Mouse (Mus musculus) frontal cortex, postnatal 25 days (tissue): ENCODE measurements around the gene Lrtm2.

ENCODE experiments used
- DNase-seq, 2 experiments: peaks; one replicate each; pipeline ENCODE4 v3.0.0; 2022; ENCODE audit warnings: low spot score in 2 of 2

Gene Lrtm2

GRCm38 (mm10) chr6:119336124-119336523, 5.6 kb upstream of the Lrtm2 start:
- DNase-seq: no peak

DNA sequence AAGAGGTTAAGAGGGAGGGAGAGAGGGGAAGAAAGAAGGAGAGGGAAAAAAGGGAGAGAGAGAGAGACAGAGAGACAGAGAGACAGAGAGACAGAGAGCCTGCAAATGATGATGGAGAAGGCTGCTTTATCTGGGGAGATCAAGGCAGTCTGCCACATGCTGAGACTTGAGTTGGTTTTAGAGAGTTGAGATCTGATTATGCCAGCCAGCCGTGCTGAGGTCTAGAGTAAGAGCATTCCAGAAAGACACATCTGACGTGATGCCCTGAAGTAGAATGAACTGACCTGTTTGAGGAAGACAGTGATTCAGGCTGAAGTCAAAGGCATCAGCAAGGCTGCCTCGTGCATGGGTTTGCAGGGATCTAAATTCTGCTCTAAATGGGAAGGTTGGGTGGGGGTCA, 3.3 kb upstream of the Lrtm2 start:
- DNase-seq: no peak

DNA sequence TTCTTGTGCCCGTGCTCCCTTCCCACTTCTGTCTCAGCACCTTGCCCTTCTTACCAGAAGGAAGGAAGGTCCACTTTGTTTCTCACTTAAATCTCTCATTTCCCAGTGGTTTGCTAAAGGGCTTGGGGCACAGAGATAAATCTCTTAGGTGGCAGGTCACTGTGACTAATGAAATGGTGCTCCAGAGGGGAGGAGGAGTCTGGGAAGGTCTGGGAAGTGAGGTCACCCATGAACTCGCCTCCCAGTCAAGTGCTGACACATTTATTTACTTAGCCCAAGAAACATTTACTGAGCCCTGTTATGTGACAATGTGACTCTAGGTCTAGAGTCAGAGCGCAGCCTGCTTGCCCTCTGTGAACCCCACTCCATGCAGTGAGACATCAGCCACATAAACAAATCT, 2.6 kb upstream of the Lrtm2 start:
- no peak for DNase-seq

DNA sequence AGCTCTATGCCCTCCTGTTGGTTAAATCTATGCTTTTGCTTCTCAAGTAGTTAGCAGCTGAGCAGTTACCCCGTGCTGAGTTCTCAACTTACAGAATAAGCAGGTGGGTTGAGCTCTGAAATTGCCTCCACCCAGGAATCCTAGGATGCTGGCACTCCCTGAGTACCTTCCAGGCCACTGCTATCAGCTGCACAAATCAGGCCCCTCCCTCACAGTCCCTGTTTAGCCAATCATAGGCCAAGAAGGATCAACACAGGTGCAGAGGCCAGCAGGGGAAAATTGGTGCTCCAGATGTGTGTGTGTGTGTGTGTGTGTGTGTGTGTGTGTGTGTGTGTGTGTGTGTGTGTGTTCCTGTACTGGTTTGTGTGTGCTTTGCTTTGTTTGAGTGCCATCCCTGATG, 1.5 kb upstream of the Lrtm2 start:
- DNase-seq: no peak

DNA sequence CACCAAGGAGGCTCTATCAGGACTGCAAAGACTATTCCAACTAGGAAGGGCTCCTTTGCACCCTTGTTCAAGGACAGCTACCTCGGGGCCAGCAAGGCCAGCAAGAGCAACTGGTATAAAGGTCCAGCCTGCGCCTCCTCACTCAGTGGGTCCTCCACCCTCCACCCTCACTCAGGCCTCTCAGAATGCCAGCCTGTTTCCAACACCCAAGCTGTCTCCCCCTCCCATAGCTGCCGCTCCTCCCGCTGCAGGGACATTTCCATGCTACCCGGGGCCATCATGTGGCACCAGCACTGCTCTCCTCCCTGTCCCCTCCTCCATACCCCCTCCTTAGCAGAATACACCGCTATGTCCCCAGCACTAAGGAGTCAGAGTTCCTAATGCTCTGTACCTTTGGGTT, 630 bp downstream of the Lrtm2 start:
- DNase-seq: no peak

DNA sequence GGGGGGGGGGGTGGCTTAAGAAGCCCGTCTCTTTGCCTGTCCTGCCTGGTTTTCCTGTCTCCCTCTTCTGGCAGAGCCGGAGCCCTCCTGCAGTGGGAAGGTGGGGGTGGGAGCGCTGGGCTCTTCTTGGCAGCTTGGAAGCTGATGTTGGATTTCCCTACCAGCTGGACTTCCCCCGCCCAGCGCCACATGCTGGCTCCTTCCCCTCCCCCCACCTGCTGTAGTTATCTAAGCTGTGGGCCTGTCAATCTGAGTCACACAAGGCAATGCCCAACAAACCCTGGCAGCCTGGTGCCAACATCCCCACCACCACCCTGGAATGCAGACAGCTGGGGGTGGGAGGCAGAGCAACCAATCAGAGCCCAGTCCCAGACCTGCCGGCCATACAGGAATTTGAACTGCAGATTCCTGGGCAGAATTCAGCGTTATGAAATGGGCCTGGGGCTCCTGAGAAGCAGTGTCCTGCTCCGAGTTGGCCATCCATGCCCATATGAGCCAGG, 1.3 kb downstream of the Lrtm2 start:
- peak; percentile 55 to 78 for DNase-seq

- no peak for DNase-seq
Observed at GRCm38 (mm10) chr6:119328521-119329115, 1.9 kb downstream of the Lrtm2 start.

DNA sequence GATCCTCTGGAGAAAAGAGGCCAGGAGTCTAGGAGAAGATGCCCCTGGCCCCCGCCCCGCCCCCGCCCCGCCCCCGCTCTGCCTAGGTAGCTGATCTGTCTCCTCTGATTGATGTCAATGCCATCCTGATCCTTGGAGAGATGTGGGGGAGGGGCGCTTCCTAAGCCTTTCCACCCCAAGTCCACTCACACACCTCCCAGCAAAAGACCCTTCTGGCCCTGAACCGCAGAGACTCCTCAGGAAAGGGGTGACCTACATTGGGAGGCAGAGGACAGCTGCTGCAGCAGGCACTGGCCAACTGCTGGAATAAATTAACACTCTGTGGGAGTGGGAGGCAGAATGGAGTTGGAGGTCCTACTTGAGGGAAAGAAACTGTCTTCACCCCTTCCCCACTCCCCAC, 4.0 kb downstream of the Lrtm2 start:
- DNase-seq: no peak

GRCm38 (mm10) chr6:119325978-119326377, 4.6 kb downstream of the Lrtm2 start:
- no peak for DNase-seq

- no peak for DNase-seq
Observed at GRCm38 (mm10) chr6:119324776-119325175, 5.8 kb downstream of the Lrtm2 start.

DNA sequence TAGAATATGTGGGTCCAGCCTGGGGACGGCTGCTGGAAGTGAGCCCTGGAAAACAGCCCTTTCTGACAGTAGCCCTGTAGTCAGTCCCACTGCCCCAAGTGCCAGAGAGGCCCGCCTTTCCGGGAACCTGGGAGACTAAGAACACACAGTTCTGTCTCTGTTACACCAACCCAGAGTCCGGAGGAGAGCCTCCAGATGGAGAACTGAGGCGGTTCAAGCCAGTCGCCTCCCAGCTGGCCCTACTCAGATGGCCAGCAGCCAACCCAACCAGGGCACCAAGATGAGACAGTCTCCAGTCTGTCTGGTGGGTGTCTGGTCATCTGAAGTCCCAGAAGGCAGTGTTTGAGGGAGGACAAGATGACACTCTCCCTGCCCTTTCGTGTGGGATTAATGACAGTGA, 8.8 kb downstream of the Lrtm2 start:
- no peak for DNase-seq

GRCm38 (mm10) chr6:119320481-119320880, 10.1 kb downstream of the Lrtm2 start:
- no peak for DNase-seq

DNA sequence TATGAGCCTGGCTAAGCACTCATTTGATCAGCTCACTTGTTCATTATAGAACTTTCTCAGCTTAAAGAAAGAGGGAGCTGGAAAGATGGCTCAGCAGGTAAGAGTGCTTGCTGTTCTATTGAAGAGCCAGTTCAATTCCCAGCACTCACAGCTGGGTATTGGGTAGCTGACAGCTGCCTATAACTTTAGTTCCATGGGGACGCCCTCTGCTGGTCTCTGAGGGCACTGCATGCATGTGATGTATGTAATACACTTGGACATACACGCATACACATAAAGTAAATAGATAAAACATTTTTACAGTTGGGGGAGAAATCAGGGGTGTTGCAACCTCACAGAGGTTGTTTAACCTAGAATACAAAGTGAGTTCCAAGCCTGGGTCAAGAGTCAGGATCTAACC, 11.2 kb downstream of the Lrtm2 start:
- no peak for DNase-seq

GRCm38 (mm10) chr6:119318732-119319131, 11.8 kb downstream of the Lrtm2 start:
- DNase-seq: no peak

DNA sequence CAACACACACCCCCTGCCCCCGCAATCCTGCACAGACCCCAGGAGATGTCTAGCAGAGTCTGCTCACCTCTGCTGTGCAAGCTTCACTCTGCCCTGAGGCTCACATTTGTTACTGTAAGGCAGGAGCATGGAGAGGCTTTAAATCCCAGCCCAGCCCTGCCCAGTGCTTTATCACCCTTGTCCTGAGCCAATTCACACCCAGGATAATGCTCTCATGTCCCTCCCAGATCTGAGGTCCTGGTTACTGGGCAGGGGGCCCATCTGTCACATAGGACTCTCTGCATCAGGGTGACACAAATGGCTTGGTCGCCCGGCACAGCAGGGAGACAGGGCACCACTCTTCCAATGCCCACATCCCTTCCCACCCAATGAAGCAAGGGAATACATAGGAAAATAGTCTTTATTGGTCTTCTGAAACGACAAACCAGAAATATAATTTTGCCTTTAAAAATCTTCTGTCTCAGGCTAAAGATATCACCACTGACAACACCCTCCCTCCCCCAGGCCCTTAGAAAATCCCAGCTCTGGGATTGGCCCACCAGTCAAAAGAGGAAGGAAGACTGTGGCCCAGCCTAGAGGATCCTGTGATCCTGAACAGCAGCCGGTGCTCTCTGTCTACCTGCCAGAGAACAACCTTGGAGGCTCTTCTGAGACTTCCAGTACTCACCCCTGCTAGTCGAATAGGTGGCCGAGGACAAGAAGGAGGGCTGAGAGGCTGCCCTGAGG, 15.7 kb downstream of the Lrtm2 start:
- DNase-seq: no peak

- DNase-seq: peak in 1 of 2 experiments; percentile 18
Observed at GRCm38 (mm10) chr6:119313588-119314375, 16.8 kb downstream of the Lrtm2 start.

DNA sequence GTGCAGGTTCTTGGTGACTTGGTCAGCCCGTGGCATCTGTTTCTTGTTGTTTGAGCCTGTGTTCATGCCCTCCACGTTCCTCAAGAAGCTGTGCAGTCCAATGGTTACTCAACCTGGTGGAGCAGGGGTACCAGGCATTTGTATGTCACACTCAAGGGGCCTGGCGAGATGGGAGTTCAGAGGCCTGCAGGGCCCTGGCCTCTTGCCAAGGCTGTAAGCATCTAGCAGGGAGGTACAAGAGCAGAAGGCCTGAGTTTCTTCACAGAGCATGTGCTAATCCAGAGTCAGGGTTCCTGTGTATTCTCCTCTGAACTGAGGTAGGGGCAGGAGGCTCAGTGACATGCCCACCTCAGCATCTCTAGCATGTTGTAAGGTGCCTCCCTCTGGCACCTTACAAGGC, 17.5 kb downstream of the Lrtm2 start:
- DNase-seq: no peak

DNA sequence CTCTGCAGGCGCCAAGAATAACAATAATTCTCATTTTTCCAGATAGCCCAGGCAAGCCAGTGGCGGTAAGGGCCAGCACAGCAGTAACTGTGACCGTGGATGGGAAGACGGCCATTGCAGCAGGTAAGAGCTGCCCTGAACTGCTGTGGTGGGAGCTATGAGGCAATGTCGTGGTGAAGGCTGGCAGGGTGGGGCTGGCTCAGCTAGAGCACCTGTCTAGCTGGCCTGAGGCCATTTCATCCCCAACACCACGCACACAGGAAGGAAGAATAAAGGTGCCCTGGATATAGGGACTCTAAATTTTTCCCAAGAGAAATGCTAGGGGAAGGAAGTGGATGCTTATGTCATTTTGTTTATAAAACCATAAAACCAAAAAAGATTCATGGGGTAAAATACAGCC, 18.2 kb downstream of the Lrtm2 start:
- DNase-seq: no peak

DNA sequence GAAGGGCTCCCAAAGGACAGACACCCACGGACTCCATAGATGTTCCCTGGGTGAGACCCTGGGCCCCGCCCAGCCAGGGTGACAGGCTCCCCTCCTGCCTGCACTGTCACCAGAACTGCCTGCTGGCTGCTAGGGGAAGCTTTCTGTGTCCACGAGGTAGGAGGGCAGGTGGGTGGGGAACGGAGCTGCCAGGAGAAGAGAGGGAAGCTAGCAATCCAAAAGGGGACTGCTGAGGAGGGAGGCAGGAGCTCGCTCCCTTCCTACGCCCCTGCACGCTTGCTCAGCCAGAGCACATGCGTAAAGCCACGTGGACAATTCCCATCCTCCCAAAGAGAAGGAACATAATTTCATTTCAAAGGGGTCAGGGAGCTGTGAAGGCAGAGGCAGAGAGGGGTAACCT, 20.4 kb downstream of the Lrtm2 start:
- peak in 1 of 2 experiments; percentile 57 for DNase-seq

- peak in 1 of 2 experiments; percentile 7 for DNase-seq
Observed at GRCm38 (mm10) chr6:119307867-119308413, 22.6 kb downstream of the Lrtm2 start.

DNA sequence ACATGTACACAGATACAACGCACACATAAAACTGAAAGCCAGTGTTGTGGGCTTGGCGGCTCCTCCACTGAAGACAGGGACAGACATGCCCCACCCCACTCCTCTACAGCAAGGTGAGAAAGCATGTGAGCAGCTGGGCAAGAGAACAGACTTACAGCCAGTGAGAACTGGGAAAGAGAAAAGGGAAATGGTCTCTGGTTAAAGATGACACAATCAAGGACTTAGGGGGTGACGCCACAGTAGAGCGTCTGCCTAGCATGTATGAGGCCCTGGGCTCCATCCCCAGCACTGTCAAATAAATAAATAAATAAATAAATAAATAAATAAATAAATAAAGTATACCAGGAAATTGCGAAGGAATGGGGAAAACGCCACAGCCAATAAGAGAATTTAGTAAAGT, 27.2 kb downstream of the Lrtm2 start:
- no peak for DNase-seq

- DNase-seq: no peak
Observed at GRCm38 (mm10) chr6:119301310-119301709, 29.3 kb downstream of the Lrtm2 start.
